Mouse (Mus musculus) kidney, adult 8-10 months (tissue): ENCODE measurements around the gene Smarcc1.
A peak's percentile ranks its signal among the peaks of the same experiment; 100 is the strongest.

ENCODE experiments used
- DNase-seq, 2 experiments: peaks; one replicate each; pipeline ENCODE4 v3.0.0; 2022

Smarcc1 gene

GRCm38 (mm10) chr9:110243221-110243833 is 125.8 kb downstream of the Smarcc1 start, which contains the start of gene Cspg5:
TSS of gene Cspg5 (plus strand) at chr9:110243783.
- no peak for DNase-seq

- no peak for DNase-seq
These were observed 127.0 kb downstream of the Smarcc1 start for GRCm38 (mm10) chr9:110244567-110244888.

- peak in 1 of 2 experiments; percentile 7 for DNase-seq
These were observed 127.5 kb downstream of the Smarcc1 start for GRCm38 (mm10) chr9:110244889-110245589.

- DNase-seq = peak; percentile 26 to 30
These were observed 128.2 kb downstream of the Smarcc1 start for GRCm38 (mm10) chr9:110245590-110246320.

GRCm38 (mm10) chr9:110246321-110246640 is 128.8 kb downstream of the Smarcc1 start:
- no peak for DNase-seq

GRCm38 (mm10) chr9:110247049-110247448 is 129.5 kb downstream of the Smarcc1 start:
- no peak for DNase-seq

GRCm38 (mm10) chr9:110248861-110249260 is 131.4 kb downstream of the Smarcc1 start:
- DNase-seq = no peak

- no peak for DNase-seq
These were observed 132.5 kb downstream of the Smarcc1 start for GRCm38 (mm10) chr9:110249823-110250543.

GRCm38 (mm10) chr9:110250776-110251175 is 133.3 kb downstream of the Smarcc1 start:
- no peak for DNase-seq

GRCm38 (mm10) chr9:110255407-110256019 is 138.0 kb downstream of the Smarcc1 start:
- DNase-seq = no peak

- no peak for DNase-seq
These were observed 141.1 kb downstream of the Smarcc1 start for GRCm38 (mm10) chr9:110258646-110259045.

- DNase-seq = no peak
These were observed 141.6 kb downstream of the Smarcc1 start for GRCm38 (mm10) chr9:110259118-110259517.

- DNase-seq = no peak
These were observed 145.7 kb downstream of the Smarcc1 start for GRCm38 (mm10) chr9:110263181-110263580.

GRCm38 (mm10) chr9:110264991-110265390 is 147.5 kb downstream of the Smarcc1 start:
- DNase-seq = no peak

GRCm38 (mm10) chr9:110268416-110268815 is 150.9 kb downstream of the Smarcc1 start:
- DNase-seq = no peak

GRCm38 (mm10) chr9:110272330-110272729 is 154.8 kb downstream of the Smarcc1 start:
- DNase-seq = no peak

- no peak for DNase-seq
These were observed 156.0 kb downstream of the Smarcc1 start for GRCm38 (mm10) chr9:110273507-110273906.

GRCm38 (mm10) chr9:110275882-110276281 is 158.4 kb downstream of the Smarcc1 start:
- DNase-seq = no peak

- peak in 1 of 2 experiments; percentile 8 for DNase-seq
These were observed 159.9 kb downstream of the Smarcc1 start for GRCm38 (mm10) chr9:110277431-110277881.

- no peak for DNase-seq
These were observed 166.7 kb downstream of the Smarcc1 start for GRCm38 (mm10) chr9:110284075-110284697.

GRCm38 (mm10) chr9:110287321-110287924 is 169.9 kb downstream of the Smarcc1 start:
- no peak for DNase-seq
